Mouse (Mus musculus): Measurements from ENCODE around the gene Mrgpra1.
"Not testable (repeated sequence)": the region's sequence is repeated elsewhere in the genome, so short reads cannot be mapped to it uniquely, and the experiment has no call there.

The Mrgpra1 gene

DNA sequence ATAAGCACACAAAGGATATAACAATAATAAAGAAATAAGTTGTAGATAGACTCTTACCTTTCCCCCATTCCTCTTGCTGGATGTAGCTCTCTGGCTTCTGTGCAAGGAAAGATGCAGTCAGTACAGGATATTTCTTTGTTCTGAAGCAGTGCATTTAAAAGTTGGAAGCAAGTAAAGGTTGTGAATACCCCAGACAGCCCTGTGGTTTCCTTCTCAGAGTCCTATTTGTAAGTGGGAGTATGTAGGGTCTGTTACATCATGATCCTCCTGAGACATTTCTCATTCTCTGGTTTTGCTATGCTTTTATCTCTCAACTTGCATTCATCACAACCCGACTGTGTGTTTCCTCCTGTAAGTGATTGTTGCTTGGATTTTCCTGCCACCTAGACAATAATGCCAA is at the start of gene Mrgpra1:
Gene Mrgpra1, minus strand, starts transcription at position 101 of the 400 bp plus-strand sequence.
- no peak for DNase-seq

DNA sequence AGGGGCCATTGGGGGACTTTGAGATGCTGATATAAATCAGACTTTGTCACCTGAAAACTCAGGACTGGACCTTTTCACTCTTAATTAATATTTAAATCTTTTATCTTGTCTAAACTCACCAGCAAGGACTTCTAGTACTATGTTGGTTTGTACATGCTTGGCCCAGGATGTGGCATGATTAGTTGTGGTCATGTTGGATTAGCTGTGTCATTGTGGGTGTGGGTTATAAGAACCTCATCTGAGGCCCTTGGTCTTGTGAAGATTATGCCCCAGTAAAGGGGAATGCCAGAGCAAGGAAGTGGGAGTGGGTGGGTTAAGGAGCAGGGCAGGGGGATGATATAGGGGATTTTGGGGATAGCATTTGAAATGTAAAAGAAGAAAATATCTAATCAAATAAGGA is 47.1 kb upstream of the Mrgpra1 start:
- DNase-seq, result no peak

DNA sequence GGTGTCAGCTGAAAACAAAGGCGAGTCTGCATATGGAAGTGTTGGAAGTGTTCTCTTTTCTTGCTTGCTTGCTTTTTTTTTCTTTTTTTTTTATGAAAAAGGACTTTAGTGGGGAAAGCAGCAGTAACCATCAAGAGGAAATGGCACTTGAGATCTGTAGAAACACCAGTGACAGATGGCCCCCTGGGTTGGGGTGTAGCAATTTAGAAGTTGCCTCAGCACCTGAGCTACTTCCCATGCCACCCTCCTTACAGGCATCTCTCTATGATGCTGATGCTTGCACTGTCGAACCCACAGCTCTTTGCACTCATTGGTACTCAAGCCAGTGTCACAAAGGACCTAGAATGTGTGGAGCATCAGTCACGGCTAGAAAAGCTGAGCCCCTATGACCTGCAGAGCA is 5.6 kb downstream of the Mrgpra1 start:
- DNase-seq, result no peak

GRCm38 (mm10) chr7:47345905-47346478 is 8.0 kb downstream of the Mrgpra1 start:
- no peak for DNase-seq

GRCm38 (mm10) chr7:47341887-47342286 is 12.2 kb downstream of the Mrgpra1 start:
- DNase-seq, result not testable (repeated sequence)

- DNase-seq, result not testable (repeated sequence)
Measured at GRCm38 (mm10) chr7:47341389-47341788, 12.7 kb downstream of the Mrgpra1 start.

- no peak for DNase-seq
Measured at GRCm38 (mm10) chr7:47318299-47318698, 35.7 kb downstream of the Mrgpra1 start.

- no peak for DNase-seq
Measured at GRCm38 (mm10) chr7:47312289-47312688, 41.8 kb downstream of the Mrgpra1 start.

DNA sequence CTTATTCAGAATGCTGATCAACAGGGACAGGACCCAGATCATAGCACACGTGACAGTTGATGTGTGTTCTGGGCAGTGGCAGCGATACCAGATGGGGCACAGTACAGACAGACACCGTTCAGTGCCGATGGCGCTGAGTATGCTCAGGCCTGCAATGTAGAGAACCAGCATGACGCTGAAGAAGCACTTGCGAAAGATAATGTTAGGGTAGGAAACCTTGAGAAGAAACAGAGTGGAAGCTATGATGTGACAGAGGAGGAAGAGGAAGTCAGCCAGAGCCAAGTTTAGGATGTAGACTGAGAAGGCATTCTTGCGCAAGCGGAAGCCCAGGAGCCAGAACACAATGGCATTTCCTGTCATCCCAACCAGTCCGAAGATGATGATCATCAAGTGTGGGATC is 44.2 kb downstream of the Mrgpra1 start:
- no peak for DNase-seq

DNA sequence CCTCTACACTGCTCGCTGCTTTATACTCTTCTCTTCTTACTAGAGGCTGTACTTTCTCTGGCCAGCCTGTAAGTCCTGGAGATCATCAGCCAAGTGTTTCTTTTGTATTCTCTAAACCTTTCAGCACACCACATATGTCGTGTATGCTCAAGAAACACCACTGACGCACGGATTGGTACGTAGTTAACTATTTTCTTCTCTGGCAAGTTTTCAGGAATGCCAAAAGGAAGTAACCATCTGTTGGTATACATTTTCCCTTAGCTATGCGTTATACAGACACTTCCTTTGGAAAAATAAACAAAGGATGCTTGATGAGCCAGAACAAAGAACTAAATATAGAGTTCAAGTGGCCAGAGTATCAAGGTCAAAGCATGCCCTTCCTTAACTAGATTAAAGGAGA is 49.4 kb downstream of the Mrgpra1 start:
- DNase-seq, result not testable (repeated sequence)

DNA sequence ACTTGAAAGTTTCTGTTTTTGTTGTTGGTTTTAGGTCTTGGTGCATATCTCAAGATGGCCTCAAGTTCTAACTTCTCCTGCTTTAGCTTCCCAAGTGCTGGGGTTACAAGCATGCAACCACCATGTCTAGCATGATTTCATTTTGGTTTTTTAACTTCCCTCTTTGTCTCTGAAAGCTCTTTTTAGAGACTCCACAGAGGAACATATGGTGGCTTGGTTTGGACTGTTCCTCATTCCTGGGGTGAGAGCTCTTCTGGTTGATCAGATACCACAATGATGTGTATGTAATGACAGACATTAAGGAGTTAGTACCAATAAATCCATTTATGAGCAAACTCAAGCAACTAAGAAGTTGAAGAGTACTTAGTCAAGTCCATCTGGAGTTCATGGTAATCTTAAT is 54.4 kb downstream of the Mrgpra1 start:
- not testable (repeated sequence) for DNase-seq

All from lung, postnatal 10 days (tissue).